Mouse (Mus musculus) liver, adult (tissue): ENCODE data around the gene Esrrb.

ENCODE experiments used
- GATA4 ChIP-seq: IDR thresholded peaks from 2 replicates; pipeline ENCODE4 v1.6.1; 2014; ENCODE audit warnings: mild to moderate bottlenecking, low read length; ENCODE audit not compliant: insufficient replicate concordance

Esrrb gene

GRCm38 (mm10) chr12:86504321-86504720, 143.4 kb downstream of the Esrrb start:
- no peak for TF ChIP-seq GATA4

- TF ChIP-seq GATA4: no peak
Observed at GRCm38 (mm10) chr12:86507741-86508140, 146.8 kb downstream of the Esrrb start.

- TF ChIP-seq GATA4: no peak
Observed at GRCm38 (mm10) chr12:86508313-86508988, 147.5 kb downstream of the Esrrb start.

- TF ChIP-seq GATA4: no peak
Observed at GRCm38 (mm10) chr12:86509295-86510279, 148.7 kb downstream of the Esrrb start.

- no peak for TF ChIP-seq GATA4
Observed at GRCm38 (mm10) chr12:86512335-86512734, 151.4 kb downstream of the Esrrb start.

GRCm38 (mm10) chr12:86513596-86513995, 152.7 kb downstream of the Esrrb start:
- no peak for TF ChIP-seq GATA4

- TF ChIP-seq GATA4: no peak
Observed at GRCm38 (mm10) chr12:86516602-86517001, 155.7 kb downstream of the Esrrb start.

- TF ChIP-seq GATA4: no peak
Observed at GRCm38 (mm10) chr12:86517721-86518120, 156.8 kb downstream of the Esrrb start.

GRCm38 (mm10) chr12:86518746-86519145, 157.8 kb downstream of the Esrrb start:
- no peak for TF ChIP-seq GATA4

- TF ChIP-seq GATA4: no peak
Observed at GRCm38 (mm10) chr12:86534283-86534682, 173.4 kb downstream of the Esrrb start.

- TF ChIP-seq GATA4: no peak
Observed at GRCm38 (mm10) chr12:86537799-86538198, 176.9 kb downstream of the Esrrb start.

- no peak for TF ChIP-seq GATA4
Observed at GRCm38 (mm10) chr12:86538711-86539110, 177.8 kb downstream of the Esrrb start.

GRCm38 (mm10) chr12:86539511-86539910, 178.6 kb downstream of the Esrrb start:
- TF ChIP-seq GATA4: no peak

- TF ChIP-seq GATA4: no peak
Observed at GRCm38 (mm10) chr12:86547808-86548207, 186.9 kb downstream of the Esrrb start.

GRCm38 (mm10) chr12:86553037-86553436, 192.1 kb downstream of the Esrrb start:
- TF ChIP-seq GATA4: no peak
